Mouse (Mus musculus) liver (tissue): ENCODE measurements around the gene Pigb.
A peak's percentile ranks its signal among the peaks of the same experiment; 100 is the strongest.

Experiments used
- DNase-seq: peaks from one replicate; pipeline ENCODE4 v3.0.0-alpha.2; 2020; ENCODE audit warnings: mixed read lengths

Gene Pigb

GRCm38 (mm10) chr9:72987703-72988102, 52.5 kb downstream of the Pigb start:
- no peak for DNase-seq

GRCm38 (mm10) chr9:72985250-72986220, 54.6 kb downstream of the Pigb start, which contains the start of the genes Ccpg1os and Ccpg1:
Gene Ccpg1os (minus strand): TSS chr9:72985382.
Gene Ccpg1 (plus strand): TSS chr9:72985429.
- peak; percentile 95 for DNase-seq

- DNase-seq = no peak
These were observed 57.1 kb downstream of the Pigb start for GRCm38 (mm10) chr9:72983066-72983465.

- DNase-seq = no peak
These were observed 64.9 kb downstream of the Pigb start for GRCm38 (mm10) chr9:72975242-72975641.

GRCm38 (mm10) chr9:72974734-72975133, 65.4 kb downstream of the Pigb start:
- DNase-seq = no peak

GRCm38 (mm10) chr9:72972984-72973383, 67.2 kb downstream of the Pigb start:
- no peak for DNase-seq

GRCm38 (mm10) chr9:72972435-72972834, 67.7 kb downstream of the Pigb start:
- no peak for DNase-seq

GRCm38 (mm10) chr9:72969874-72970273, 70.3 kb downstream of the Pigb start:
- no peak for DNase-seq

- peak; percentile 22 for DNase-seq
These were observed 71.7 kb downstream of the Pigb start for GRCm38 (mm10) chr9:72968349-72969061.

- DNase-seq = no peak
These were observed 78.2 kb downstream of the Pigb start for GRCm38 (mm10) chr9:72961959-72962358.

- no peak for DNase-seq
These were observed 78.8 kb downstream of the Pigb start for GRCm38 (mm10) chr9:72961346-72961745.

- DNase-seq = peak; percentile 64
These were observed 81.4 kb downstream of the Pigb start, which contains the start of the genes Dyx1c1 and Gm44503 for GRCm38 (mm10) chr9:72958521-72959450. Gene Dyx1c1 (plus strand): TSS chr9:72958785. Gene Gm44503 (plus strand): TSS chr9:72958852.
